Mouse (Mus musculus): Measurements from ENCODE around the gene Enox2. TPM values are rescaled to one million over a fixed set of nuclear protein-coding genes. Genes with fewer than 3 reads are reported as not detected.
"Not testable (repeated sequence)": the region's sequence is repeated elsewhere in the genome, so short reads cannot be mapped to it uniquely, and the experiment has no call there.

Enox2 gene
- polyA plus RNA-seq, 1 experiment = 0.53 TPM

DNA sequence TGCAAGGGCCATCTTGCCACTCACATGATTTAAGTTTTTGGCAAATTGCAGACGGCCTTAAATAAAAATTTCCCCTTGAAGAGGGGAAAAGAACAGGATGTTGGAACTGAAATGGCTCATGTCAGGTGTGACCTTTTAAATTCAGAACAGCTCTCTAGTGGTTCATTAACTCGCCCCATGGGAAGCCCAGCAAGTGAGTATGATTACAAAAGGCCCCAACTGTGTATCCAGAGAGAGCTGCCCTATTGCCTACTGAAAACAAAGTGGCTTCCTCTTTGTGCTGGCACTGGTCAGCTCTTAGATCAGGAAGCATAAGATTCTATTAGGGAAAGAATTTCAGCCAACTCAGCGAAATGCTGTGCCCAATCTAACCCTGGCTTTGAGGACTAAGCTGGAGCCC lies 175.6 kb downstream of the Enox2 start:
- TF ChIP-seq CTCF (IDR thresholded peaks at IDR 0.05; ENCODE audit: control insufficient read depth, insufficient read depth, insufficient replicate concordance, low read depth, low read length) = no peak
- no peak for TF ChIP-seq POLR2A (IDR thresholded peaks at IDR 0.05; ENCODE audit: control insufficient read depth, low read depth, low read length)

DNA sequence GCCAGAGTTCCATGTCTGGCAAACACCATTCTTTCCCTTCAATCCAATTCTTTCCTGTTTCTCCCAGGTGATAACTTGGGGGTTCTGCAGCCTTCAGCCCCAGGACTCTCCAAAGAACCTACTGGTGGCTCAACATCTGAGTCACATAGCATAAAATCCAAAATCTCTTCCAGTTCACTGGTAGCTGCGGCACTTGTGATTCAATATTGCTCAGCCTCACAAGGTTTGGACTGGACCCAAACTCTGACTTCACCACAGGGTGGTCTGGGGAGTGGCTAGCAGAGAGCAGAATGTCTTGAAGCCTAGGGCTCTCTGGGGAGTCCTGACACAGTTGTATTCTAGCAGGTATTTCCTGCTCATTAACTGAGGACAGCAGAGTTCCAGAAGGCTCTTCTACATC lies 187.5 kb downstream of the Enox2 start:
- not testable (repeated sequence) for H3K27me3 ChIP-seq (ENCODE audit: control insufficient read depth, insufficient read depth, low read length); H3K36me3 ChIP-seq (ENCODE audit: control insufficient read depth, insufficient read depth, low read length); H3K27ac ChIP-seq (ENCODE audit: control insufficient read depth, insufficient read depth, low read depth, low read length); H3K4me3 ChIP-seq (ENCODE audit: control insufficient read depth, low read depth, low read length); H3K4me1 ChIP-seq (ENCODE audit: control insufficient read depth, insufficient read depth, low read length)

More for the DNA sequence above, 175.6 kb downstream of the Enox2 start:
- no peak overlapping the region for H3K27ac ChIP-seq (ENCODE audit: control insufficient read depth, insufficient read depth, low read depth, low read length)
- no peaks in the 10 kb centered on the region for H3K27me3 ChIP-seq (ENCODE audit: control insufficient read depth, insufficient read depth, low read length)
- no peak overlapping the region for H3K4me3 ChIP-seq (ENCODE audit: control insufficient read depth, low read depth, low read length)
- no peaks in the 10 kb centered on the region for H3K4me1 ChIP-seq (ENCODE audit: control insufficient read depth, insufficient read depth, low read length)
- no peaks in the 10 kb centered on the region for H3K36me3 ChIP-seq (ENCODE audit: control insufficient read depth, insufficient read depth, low read length)

DNA sequence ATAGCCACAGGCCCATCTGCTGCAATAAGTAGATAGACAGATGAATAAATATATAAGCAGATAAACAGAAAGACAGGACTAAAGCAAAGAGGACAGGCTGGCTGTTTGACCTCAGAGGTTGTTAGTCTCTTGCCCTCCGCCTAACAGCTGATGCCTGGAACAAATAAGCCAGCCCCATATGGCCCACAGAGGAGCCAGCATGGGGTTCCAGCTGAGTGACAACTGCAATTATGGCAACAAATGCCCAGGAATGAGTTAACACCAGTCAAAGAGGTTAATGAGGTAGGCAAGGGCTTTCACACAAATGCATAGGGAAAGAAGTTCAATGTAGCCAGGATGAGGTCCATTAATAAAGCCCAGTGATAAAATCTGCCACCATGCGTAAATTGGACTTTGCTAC lies 191.8 kb downstream of the Enox2 start:
- no peaks in the 10 kb centered on the region for H3K4me1 ChIP-seq (ENCODE audit: control insufficient read depth, insufficient read depth, low read length)
- TF ChIP-seq POLR2A (IDR thresholded peaks at IDR 0.05; ENCODE audit: control insufficient read depth, low read depth, low read length) (no peak), CTCF (IDR thresholded peaks at IDR 0.05; ENCODE audit: control insufficient read depth, insufficient read depth, insufficient replicate concordance, low read depth, low read length) (no peak)
- no peak overlapping the region for H3K4me3 ChIP-seq (ENCODE audit: control insufficient read depth, low read depth, low read length)
- no peak overlapping the region for H3K27ac ChIP-seq (ENCODE audit: control insufficient read depth, insufficient read depth, low read depth, low read length)
- H3K27me3 ChIP-seq (ENCODE audit: control insufficient read depth, insufficient read depth, low read length) = no peaks in the 10 kb centered on the region
- H3K36me3 ChIP-seq (ENCODE audit: control insufficient read depth, insufficient read depth, low read length) = no peaks in the 10 kb centered on the region

DNA sequence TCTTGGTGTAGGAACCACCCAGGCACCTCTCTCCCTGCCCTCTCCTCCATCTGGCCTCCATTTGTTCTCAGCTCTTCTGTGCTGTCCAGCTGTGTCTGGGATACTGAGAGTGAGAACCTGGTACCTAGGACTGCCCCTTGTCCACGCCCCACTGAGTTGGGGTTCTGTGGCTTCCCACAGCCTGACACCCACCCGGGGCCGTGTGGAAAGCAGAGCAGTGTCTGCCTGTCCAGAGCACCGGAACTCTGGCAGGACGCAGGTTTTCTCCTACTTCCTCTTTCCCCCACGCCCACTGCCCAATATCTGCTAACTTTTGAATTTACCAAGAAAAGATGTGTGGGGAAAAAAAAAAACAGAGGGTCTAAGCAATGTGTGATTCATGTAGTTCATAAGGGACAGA lies 213.0 kb downstream of the Enox2 start:
- Histone ChIP-seq H3K36me3 (ENCODE audit: control insufficient read depth, insufficient read depth, low read length) (no peaks in the 10 kb centered on the region), H3K27me3 (ENCODE audit: control insufficient read depth, insufficient read depth, low read length) (no peaks in the 10 kb centered on the region), H3K27ac (ENCODE audit: control insufficient read depth, insufficient read depth, low read depth, low read length) (no peak overlapping the region), H3K4me1 (ENCODE audit: control insufficient read depth, insufficient read depth, low read length) (no peaks in the 10 kb centered on the region), H3K4me3 (ENCODE audit: control insufficient read depth, low read depth, low read length) (no peak overlapping the region)
- TF ChIP-seq CTCF (IDR thresholded peaks at IDR 0.05; ENCODE audit: control insufficient read depth, insufficient read depth, insufficient replicate concordance, low read depth, low read length) = no peak
- no peak for TF ChIP-seq POLR2A (IDR thresholded peaks at IDR 0.05; ENCODE audit: control insufficient read depth, low read depth, low read length)

DNA sequence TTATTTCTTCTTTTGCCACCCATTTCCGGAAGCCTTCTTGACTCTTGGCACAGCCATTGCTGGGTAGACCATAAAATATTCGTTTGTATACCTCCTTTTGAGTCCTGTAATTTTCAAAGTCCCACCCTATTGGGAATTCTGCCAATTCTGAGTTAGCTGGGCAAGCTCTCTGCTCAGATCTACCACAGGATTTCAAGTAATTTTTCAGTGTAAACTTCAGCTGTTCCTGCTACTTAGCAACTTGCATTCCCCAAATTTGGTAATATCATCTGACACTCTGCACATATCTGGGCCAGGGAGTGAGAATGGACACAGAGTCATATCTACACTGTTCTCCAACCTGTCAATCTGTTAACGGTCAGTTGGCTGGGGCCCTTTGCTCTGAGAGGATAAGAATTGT lies 214.5 kb downstream of the Enox2 start:
- Histone ChIP-seq H3K4me1 (ENCODE audit: control insufficient read depth, insufficient read depth, low read length) (no peaks in the 10 kb centered on the region), H3K4me3 (ENCODE audit: control insufficient read depth, low read depth, low read length) (no peak overlapping the region), H3K27ac (ENCODE audit: control insufficient read depth, insufficient read depth, low read depth, low read length) (no peak overlapping the region), H3K27me3 (ENCODE audit: control insufficient read depth, insufficient read depth, low read length) (no peaks in the 10 kb centered on the region), H3K36me3 (ENCODE audit: control insufficient read depth, insufficient read depth, low read length) (no peaks in the 10 kb centered on the region)
- TF ChIP-seq CTCF (IDR thresholded peaks at IDR 0.05; ENCODE audit: control insufficient read depth, insufficient read depth, insufficient replicate concordance, low read depth, low read length) (no peak), POLR2A (IDR thresholded peaks at IDR 0.05; ENCODE audit: control insufficient read depth, low read depth, low read length) (no peak)

DNA sequence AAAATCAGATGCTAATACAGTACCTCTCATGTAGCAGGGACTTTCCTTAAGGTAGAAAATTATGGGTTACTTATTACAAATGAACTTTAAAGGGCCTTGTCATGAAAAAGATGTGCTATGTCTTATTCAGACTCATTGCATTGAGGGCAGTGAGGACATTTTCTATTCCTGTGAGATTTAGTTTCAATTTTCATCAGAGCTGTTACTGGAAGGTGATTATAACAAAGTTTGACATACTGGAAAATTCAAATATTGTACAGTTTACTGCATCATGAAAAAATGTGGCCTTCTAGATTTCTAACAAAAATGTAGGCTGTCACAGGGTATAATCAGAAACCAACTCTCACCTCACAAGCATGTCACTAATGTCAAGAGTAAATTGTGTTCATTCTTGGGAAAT lies 242.9 kb downstream of the Enox2 start:
- Histone ChIP-seq H3K4me3 (ENCODE audit: control insufficient read depth, low read depth, low read length) (no peak overlapping the region), H3K36me3 (ENCODE audit: control insufficient read depth, insufficient read depth, low read length) (no peaks in the 10 kb centered on the region), H3K27ac (ENCODE audit: control insufficient read depth, insufficient read depth, low read depth, low read length) (no peak overlapping the region), H3K27me3 (ENCODE audit: control insufficient read depth, insufficient read depth, low read length) (no peaks in the 10 kb centered on the region), H3K4me1 (ENCODE audit: control insufficient read depth, insufficient read depth, low read length) (no peaks in the 10 kb centered on the region)
- TF ChIP-seq CTCF (IDR thresholded peaks at IDR 0.05; ENCODE audit: control insufficient read depth, insufficient read depth, insufficient replicate concordance, low read depth, low read length) (no peak), POLR2A (IDR thresholded peaks at IDR 0.05; ENCODE audit: control insufficient read depth, low read depth, low read length) (no peak)

DNA sequence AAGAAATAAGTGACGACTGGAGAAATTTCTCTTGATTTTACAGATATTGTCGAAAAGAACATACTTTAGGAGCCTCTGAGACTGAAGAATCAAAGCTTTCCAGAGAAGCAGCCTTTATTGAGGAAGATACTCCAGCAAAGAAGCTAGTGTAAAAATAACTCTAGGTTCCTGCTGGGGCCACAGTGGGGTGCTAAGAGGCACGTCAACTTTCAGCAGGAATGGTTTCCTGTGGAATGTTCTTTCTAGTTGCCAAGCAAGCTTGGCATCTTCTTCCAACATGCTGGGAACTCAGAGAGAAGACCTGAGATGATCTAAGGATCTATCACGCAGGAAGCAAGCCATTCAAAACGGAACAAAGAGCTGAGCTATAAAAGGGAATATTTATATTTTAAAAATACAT lies 278.3 kb downstream of the Enox2 start:
- Histone ChIP-seq H3K4me1 (ENCODE audit: control insufficient read depth, insufficient read depth, low read length) (no peaks in the 10 kb centered on the region), H3K4me3 (ENCODE audit: control insufficient read depth, low read depth, low read length) (no peak overlapping the region), H3K36me3 (ENCODE audit: control insufficient read depth, insufficient read depth, low read length) (no peaks in the 10 kb centered on the region), H3K27ac (ENCODE audit: control insufficient read depth, insufficient read depth, low read depth, low read length) (no peak overlapping the region), H3K27me3 (ENCODE audit: control insufficient read depth, insufficient read depth, low read length) (no peaks in the 10 kb centered on the region)
- TF ChIP-seq CTCF (IDR thresholded peaks at IDR 0.05; ENCODE audit: control insufficient read depth, insufficient read depth, insufficient replicate concordance, low read depth, low read length) (no peak), POLR2A (IDR thresholded peaks at IDR 0.05; ENCODE audit: control insufficient read depth, low read depth, low read length) (no peak)

DNA sequence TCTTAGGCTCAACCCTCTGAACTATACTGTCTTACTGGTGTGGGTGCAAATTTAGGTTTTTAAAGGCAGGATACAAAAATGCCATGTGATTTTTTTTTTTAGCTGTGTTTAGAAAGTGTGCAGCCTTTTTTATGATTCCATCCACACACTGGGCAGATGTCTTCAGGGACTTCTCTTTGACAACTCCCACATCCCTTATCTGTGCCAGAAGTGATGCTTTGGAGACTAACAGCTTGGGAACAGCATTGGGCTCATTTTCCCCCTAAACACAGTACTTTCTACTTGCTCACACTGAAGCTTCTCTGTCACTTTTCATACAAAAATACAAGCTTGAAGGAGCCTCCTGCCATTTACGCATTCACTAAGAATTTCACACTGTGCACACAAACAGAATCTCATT lies 282.4 kb downstream of the Enox2 start:
- Histone ChIP-seq H3K27ac (ENCODE audit: control insufficient read depth, insufficient read depth, low read depth, low read length) (no peak overlapping the region), H3K4me3 (ENCODE audit: control insufficient read depth, low read depth, low read length) (no peak overlapping the region), H3K27me3 (ENCODE audit: control insufficient read depth, insufficient read depth, low read length) (no peaks in the 10 kb centered on the region), H3K36me3 (ENCODE audit: control insufficient read depth, insufficient read depth, low read length) (no peaks in the 10 kb centered on the region), H3K4me1 (ENCODE audit: control insufficient read depth, insufficient read depth, low read length) (no peaks in the 10 kb centered on the region)
- TF ChIP-seq CTCF (IDR thresholded peaks at IDR 0.05; ENCODE audit: control insufficient read depth, insufficient read depth, insufficient replicate concordance, low read depth, low read length) = no peak
- no peak for TF ChIP-seq POLR2A (IDR thresholded peaks at IDR 0.05; ENCODE audit: control insufficient read depth, low read depth, low read length)

Data from testis, adult 2 months (tissue).